Mouse (Mus musculus) heart, embryonic 16.5 days (tissue): Measurements from ENCODE around the gene Prdm16. TPM values are rescaled to one million over a fixed set of nuclear protein-coding genes. Genes with fewer than 3 reads are reported as not detected.
A peak's percentile ranks its signal among the peaks of the same experiment; 100 is the strongest.

Experiments
- ATAC-seq: fragments of 200-750 bp; cut with Nextera tagmentation; replicated peaks from 2 replicates; pipeline ENCODE4 v1.8.0; 2017; ENCODE audit warnings: moderate number of reproducible peaks; ENCODE audit not compliant: insufficient read depth, low FRiP score; ENCODE audit errors: extremely low read depth
- H3K27ac ChIP-seq: fragments of 300-500 bp; sonication (generic); 2 replicates; pipeline ENCODE4 v1.5.1; 2014; ENCODE audit warnings: mild to moderate bottlenecking, low read length, control low read depth, moderate library complexity
- H3K27me3 ChIP-seq: fragments of 300-500 bp; sonication (generic); 2 replicates; pipeline ENCODE4 v1.6.1; 2014; ENCODE audit warnings: low read length, mixed read lengths; ENCODE audit not compliant: control insufficient read depth, insufficient read depth
- H3K36me3 ChIP-seq: fragments of 300-500 bp; sonication (generic); 2 replicates; pipeline ENCODE4 v1.6.1; 2014; ENCODE audit not compliant: control insufficient read depth, insufficient read depth
- H3K4me1 ChIP-seq: fragments of 300-500 bp; sonication (generic); 2 replicates; pipeline ENCODE4 v1.6.1; 2014; ENCODE audit warnings: low read length, mixed read lengths; ENCODE audit not compliant: control insufficient read depth, insufficient read depth
- H3K4me2 ChIP-seq: fragments of 300-500 bp; sonication (generic); 2 replicates; pipeline ENCODE4 v1.6.1; 2014; ENCODE audit warnings: low read depth, mild to moderate bottlenecking, control low read depth, low read length
- H3K4me3 ChIP-seq: fragments of 300-500 bp; sonication (generic); 2 replicates; pipeline ENCODE4 v1.5.1; 2014; ENCODE audit warnings: mild to moderate bottlenecking, control low read depth, low read length
- H3K9ac ChIP-seq: fragments of 300-500 bp; sonication (generic); 2 replicates; pipeline ENCODE4 v1.6.1; 2014; ENCODE audit warnings: low read length, control low read depth
- H3K9me3 ChIP-seq: fragments of 300-500 bp; sonication (generic); replicated peaks from 2 replicates; pipeline ENCODE4 v1.6.1; 2016; ENCODE audit warnings: low read length; ENCODE audit not compliant: control insufficient read depth
- WGBS: fragments of 180-500 bp; shearing (Covaris S2); extraction: QIAGEN DNeasy Blood & Tissue Kit; methylation state at CpG from one replicate; pipeline ENCODE4 v1.1.7; 2014; 5-methylcytosine and 5-hydroxymethylcytosine counted together
- polyA plus RNA-seq: library from polyadenylated mRNA; unstranded; fragments of >200 nt; fragmentation: Nextera tagmentation; extraction: Ambion mirVana; gene quantifications from 2 replicates; pipeline ENCODE4 v1.2.1, GENCODE M21; 2015

Prdm16 gene
- polyA plus RNA-seq, 1 experiment from 2014 or later: 18.2 TPM

DNA sequence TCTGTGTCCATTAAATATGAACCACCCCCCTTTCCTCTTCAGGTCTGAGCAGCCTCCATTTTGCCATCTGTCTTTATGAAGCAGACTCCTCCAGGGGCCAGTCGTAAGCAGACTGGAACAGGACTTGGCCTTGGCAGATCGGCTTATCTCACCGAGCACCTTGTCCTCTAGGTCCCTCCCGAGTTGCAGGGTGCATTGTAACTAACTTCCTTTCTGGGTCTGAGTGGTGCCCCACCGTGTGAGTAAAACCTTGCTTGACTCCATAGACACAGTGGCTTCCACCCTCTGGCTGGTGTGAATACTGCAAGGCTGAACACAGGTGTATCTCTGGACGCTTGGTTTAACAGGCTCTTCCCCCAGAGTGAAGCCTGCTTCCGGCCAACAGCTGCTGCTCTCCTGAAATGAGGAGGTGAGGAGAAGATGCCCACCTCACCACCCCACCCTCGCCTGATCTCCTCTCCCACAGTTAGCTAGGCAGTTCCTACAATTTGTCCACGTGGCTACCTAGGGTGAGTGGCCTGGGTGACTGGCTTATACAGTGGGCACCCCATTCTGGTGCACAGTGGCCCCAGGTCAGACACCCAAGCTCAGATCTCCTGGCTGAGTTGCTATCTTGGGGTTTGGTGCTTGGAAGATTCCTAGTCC, 94.9 kb downstream of the Prdm16 start:
- Histone ChIP-seq H3K4me1 (peaks cover 45% of the 10 kb centered on the region), H3K27me3 (no peaks in the 10 kb centered on the region)

DNA sequence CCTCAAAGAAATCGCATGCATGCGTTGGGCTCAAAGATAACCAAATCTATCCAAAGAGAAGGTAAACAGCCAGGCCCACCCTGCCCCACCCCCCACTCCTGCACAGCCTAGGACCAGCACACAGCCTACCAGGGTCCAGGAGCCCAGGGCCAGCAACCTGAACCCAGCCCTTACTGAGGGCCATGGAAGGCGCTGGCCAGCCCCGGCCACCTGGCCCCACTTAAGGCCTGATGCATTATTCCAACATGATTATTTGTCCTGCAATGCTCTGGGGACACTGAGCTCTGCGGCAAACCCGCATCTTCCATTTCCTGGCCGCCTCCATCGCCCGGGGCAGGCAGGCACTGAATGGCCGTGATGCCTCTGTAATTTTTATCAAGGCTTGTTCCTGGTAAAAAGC, 96.0 kb downstream of the Prdm16 start:
- Histone ChIP-seq H3K27ac (no peak overlapping the region; the same call in 1 of the 2 replicates), H3K36me3 (no peaks in the 10 kb centered on the region), H3K4me2 (no peak overlapping the region), H3K27me3 (no peaks in the 10 kb centered on the region), H3K9me3 (no peaks in the 10 kb centered on the region), H3K4me1 (peaks cover 39% of the 10 kb centered on the region), H3K4me3 (no peak overlapping the region), H3K9ac (peak overlapping the region; percentile 44)
- WGBS: 49% methylated on average over 10 of the region's 10 CpGs
- ATAC-seq: no peak

More for the DNA sequence above, 94.9 kb downstream of the Prdm16 start:
- Histone ChIP-seq H3K27ac (peak overlapping the region; percentile 97), H3K4me3 (no peak overlapping the region), H3K9ac (peak overlapping the region; percentile 58), H3K4me2 (peak overlapping the region; percentile 58; the same call in 1 of the 2 replicates), H3K36me3 (no peaks in the 10 kb centered on the region), H3K9me3 (no peaks in the 10 kb centered on the region)
- 0 out of 2 replicates have a peak, but pooled peaks have one; percentile 4 for ATAC-seq
- WGBS: 41% methylated on average over 9 of the region's 9 CpGs

DNA sequence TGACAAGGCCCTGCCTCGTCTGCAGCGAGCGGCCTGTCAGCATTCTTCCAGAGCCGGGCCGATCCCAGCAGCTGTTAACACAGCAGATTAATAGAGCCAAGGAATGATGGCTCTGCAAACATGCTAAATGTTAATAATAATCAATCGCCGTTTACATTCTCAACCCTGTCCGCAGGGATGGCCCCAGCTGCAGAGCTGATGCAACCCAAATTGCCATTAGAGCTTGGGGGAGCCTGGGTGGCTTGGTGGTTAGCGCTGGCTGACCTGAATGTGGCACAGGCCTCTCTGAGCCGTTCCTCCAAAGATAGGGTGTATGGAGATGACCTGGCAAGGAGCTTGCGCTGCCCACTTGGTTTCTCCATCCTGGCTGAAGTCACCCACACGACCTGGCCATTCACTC, 97.0 kb downstream of the Prdm16 start:
- H3K27ac ChIP-seq: no peak overlapping the region
- H3K4me2 ChIP-seq: no peak overlapping the region
- H3K9me3 ChIP-seq: no peaks in the 10 kb centered on the region
- H3K9ac ChIP-seq: no peak overlapping the region
- WGBS: 63% methylated on average over 12 of the region's 12 CpGs
- H3K4me3 ChIP-seq: no peak overlapping the region
- H3K27me3 ChIP-seq: no peaks in the 10 kb centered on the region
- peaks cover 32% of the 10 kb centered on the region for H3K4me1 ChIP-seq
- H3K36me3 ChIP-seq: no peaks in the 10 kb centered on the region
- no peak for ATAC-seq

DNA sequence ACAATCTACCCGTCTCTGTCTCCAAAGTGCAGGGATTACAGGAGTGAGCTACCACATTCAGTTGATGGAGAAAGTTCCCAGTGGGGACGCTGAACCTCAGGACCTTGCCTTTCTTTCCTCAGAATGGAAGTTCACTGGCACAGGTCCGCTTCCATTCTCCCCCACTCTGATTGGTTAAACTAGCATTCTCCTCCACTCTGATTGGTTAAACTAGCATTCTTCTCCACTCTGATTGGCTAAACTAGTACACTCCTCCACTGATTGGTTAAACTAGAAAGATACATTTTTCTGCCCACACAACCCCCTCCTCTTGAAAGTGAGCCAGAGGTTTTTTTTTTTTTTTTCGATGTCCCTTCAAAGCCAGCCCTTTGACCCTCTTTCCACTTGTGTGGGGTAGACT, 97.9 kb downstream of the Prdm16 start:
- Histone ChIP-seq H3K9me3 (no peaks in the 10 kb centered on the region), H3K36me3 (no peaks in the 10 kb centered on the region), H3K4me1 (peaks cover 32% of the 10 kb centered on the region), H3K9ac (no peak overlapping the region), H3K4me2 (no peak overlapping the region), H3K27me3 (no peaks in the 10 kb centered on the region), H3K4me3 (no peak overlapping the region), H3K27ac (no peak overlapping the region)
- WGBS: 79% methylated on average over 4 of the region's 4 CpGs
- no peak for ATAC-seq

DNA sequence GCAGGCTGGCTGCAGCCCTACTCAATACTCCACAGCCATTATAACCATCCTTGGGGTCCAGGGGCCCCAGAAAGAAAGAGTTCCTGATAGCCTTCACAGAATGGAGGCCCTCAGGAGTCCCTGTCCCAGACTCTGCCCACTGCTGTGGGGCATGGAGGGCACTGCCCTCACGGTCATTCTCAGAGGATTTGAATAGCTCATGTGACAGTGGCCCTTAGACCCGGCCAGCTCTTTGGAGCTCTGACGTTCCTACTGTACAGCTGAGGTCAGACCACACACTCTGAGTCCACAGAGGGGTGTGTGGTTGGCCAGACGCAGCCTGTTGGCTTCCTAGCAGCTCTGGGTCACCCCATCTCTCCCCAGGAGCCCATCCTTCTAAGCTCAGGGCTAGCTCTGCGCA, 100.6 kb downstream of the Prdm16 start:
- no peak overlapping the region for H3K4me2 ChIP-seq
- no peaks in the 10 kb centered on the region for H3K36me3 ChIP-seq
- H3K9me3 ChIP-seq: no peaks in the 10 kb centered on the region
- peaks cover 15% of the 10 kb centered on the region for H3K4me1 ChIP-seq
- H3K4me3 ChIP-seq: no peak overlapping the region
- ATAC-seq: no peak
- H3K9ac ChIP-seq: no peak overlapping the region
- no peak overlapping the region for H3K27ac ChIP-seq
- 61% methylated on average over 5 of the region's 5 CpGs for WGBS
- H3K27me3 ChIP-seq: no peaks in the 10 kb centered on the region

DNA sequence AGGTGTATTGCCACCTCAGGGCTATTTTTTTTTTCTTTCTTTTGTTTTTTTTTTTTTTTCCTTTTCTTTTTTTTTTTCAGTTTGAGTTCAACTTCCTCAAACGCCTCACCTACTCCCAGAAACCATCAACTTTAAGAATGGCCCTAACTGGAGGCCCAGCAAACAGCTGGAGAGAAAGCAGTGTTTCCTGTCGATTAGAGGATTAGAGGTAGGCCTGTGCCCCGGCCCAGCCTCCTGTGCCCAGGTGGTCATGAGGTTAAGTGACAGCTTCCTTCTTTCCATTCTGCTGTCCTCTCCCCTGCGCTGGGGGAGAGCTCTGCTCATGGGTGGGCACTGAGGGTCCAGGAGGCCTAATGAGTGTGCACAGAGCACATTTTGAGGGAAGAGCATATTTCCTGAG, 105.3 kb downstream of the Prdm16 start:
- 54% methylated on average over 4 of the region's 4 CpGs for WGBS
- Histone ChIP-seq H3K9me3 (no peaks in the 10 kb centered on the region), H3K4me3 (no peak overlapping the region), H3K4me1 (peaks cover 29% of the 10 kb centered on the region), H3K9ac (no peak overlapping the region), H3K27me3 (no peaks in the 10 kb centered on the region), H3K27ac (no peak overlapping the region), H3K4me2 (no peak overlapping the region), H3K36me3 (no peaks in the 10 kb centered on the region)
- no peak for ATAC-seq

DNA sequence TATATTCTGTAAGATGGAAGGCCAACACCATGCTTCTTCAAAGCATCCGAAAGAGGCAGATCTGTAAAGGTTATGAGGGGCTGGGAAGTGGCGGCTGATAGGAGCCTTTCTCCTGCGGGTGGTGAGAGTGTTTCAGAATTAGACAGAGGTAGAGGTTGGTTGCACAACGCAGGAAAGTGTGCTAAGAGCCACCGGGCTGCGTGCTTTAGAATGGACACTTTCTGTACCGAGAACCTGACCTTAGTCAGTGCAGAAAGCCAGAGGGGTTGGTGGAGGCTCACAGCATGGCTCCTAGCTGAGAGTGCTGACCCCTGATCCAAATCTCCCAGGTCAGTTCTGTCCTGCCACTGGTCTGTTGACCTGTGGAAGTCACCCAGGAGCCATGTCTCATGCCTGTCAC, 106.3 kb downstream of the Prdm16 start:
- H3K9me3 ChIP-seq: no peaks in the 10 kb centered on the region
- H3K36me3 ChIP-seq: no peaks in the 10 kb centered on the region
- peaks cover 29% of the 10 kb centered on the region for H3K4me1 ChIP-seq
- no peak overlapping the region for H3K27ac ChIP-seq
- no peak overlapping the region for H3K9ac ChIP-seq
- no peak overlapping the region for H3K4me3 ChIP-seq
- H3K27me3 ChIP-seq: no peaks in the 10 kb centered on the region
- WGBS: 59% methylated on average over 7 of the region's 7 CpGs
- H3K4me2 ChIP-seq: no peak overlapping the region
- ATAC-seq: no peak

DNA sequence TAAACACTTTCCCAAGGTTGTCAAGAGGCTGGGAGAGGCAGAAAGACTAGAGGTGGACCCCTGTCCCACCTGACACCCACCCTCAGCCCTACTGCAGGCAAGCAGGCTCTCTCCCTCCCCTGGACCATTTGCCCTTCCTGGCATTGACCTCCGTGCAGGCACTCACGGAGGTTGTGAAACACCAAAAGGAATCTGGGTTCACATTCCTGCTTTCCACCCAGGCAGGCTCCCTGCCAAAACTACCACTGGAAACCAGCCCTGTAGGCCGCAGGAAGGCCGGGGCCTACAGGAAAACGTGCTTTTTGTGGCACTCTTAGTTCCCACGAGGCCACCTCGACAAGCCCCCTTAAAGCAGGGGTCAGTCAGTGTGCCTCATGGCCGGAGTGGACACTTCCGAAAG, 109.2 kb downstream of the Prdm16 start:
- Histone ChIP-seq H3K27me3 (no peaks in the 10 kb centered on the region), H3K36me3 (no peaks in the 10 kb centered on the region), H3K4me1 (peaks cover 37% of the 10 kb centered on the region), H3K4me2 (no peak overlapping the region), H3K4me3 (no peak overlapping the region), H3K9me3 (no peaks in the 10 kb centered on the region), H3K9ac (peak overlapping the region; percentile 58), H3K27ac (peak overlapping the region; percentile 89)
- ATAC-seq: peak; percentile 72; the same call in 1 of the 2 replicates
- 24% methylated on average over 9 of the region's 9 CpGs for WGBS

DNA sequence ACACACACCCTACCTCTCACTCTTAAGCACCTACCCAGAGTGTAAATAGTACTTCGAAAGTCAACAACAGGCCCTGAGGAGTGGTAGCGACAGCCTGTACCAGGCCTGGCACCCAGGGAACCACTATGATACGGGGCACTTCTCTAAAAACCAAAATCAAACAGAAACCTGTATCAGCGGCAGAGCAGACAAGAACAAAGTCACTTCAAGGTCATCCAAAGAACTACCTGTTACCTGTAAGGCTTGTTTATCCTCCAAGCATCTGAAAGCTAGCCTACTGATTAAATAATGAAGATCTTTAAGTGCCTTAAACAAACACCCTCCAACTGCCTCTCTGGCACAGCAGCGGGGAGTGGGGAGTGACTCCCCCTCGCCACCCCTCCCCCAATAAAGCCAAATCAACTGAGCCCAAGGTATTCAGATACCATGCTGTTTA, 110.3 kb downstream of the Prdm16 start:
- Histone ChIP-seq H3K36me3 (no peaks in the 10 kb centered on the region), H3K9me3 (no peaks in the 10 kb centered on the region), H3K4me2 (no peak overlapping the region), H3K27me3 (no peaks in the 10 kb centered on the region), H3K4me1 (peaks cover 43% of the 10 kb centered on the region), H3K9ac (no peak overlapping the region), H3K27ac (no peak overlapping the region; the same call in 1 of the 2 replicates), H3K4me3 (no peak overlapping the region)
- no peak for ATAC-seq
- 80% methylated on average over 6 of the region's 6 CpGs for WGBS
